Mouse (Mus musculus) urinary bladder, adult 18-20 months (tissue): ENCODE data around the gene Csrp2.

ENCODE experiments used
- DNase-seq, 2 experiments: peaks; one replicate each; pipeline ENCODE4 v3.0.0; 2022; ENCODE audit warnings: low spot score in 2 of 2, mixed read lengths in 2 of 2

Csrp2 gene

GRCm38 (mm10) chr10:110931161-110931912, 11.7 kb downstream of the Csrp2 start:
- no peak for DNase-seq

- DNase-seq = peak in 1 of 2 experiments; percentile 25
Measured at GRCm38 (mm10) chr10:110931913-110932560, 12.4 kb downstream of the Csrp2 start.

- no peak for DNase-seq
Measured at GRCm38 (mm10) chr10:110933584-110933983, 14.0 kb downstream of the Csrp2 start.

GRCm38 (mm10) chr10:110935081-110935480, 15.5 kb downstream of the Csrp2 start:
- DNase-seq = no peak

GRCm38 (mm10) chr10:110935669-110936068, 16.1 kb downstream of the Csrp2 start:
- no peak for DNase-seq

GRCm38 (mm10) chr10:110938361-110938760, 18.8 kb downstream of the Csrp2 start:
- DNase-seq = no peak

- no peak for DNase-seq
Measured at GRCm38 (mm10) chr10:110938841-110939549, 19.4 kb downstream of the Csrp2 start.

- no peak for DNase-seq
Measured at GRCm38 (mm10) chr10:110939717-110940116, 20.1 kb downstream of the Csrp2 start.

GRCm38 (mm10) chr10:110940740-110941398, 21.3 kb downstream of the Csrp2 start:
- no peak for DNase-seq

GRCm38 (mm10) chr10:110941968-110942367, 22.4 kb downstream of the Csrp2 start:
- no peak for DNase-seq

- DNase-seq = no peak
Measured at GRCm38 (mm10) chr10:110942806-110943205, 23.2 kb downstream of the Csrp2 start.

- DNase-seq = no peak
Measured at GRCm38 (mm10) chr10:110944175-110944574, 24.6 kb downstream of the Csrp2 start.

GRCm38 (mm10) chr10:110945966-110946365, 26.4 kb downstream of the Csrp2 start:
- no peak for DNase-seq

GRCm38 (mm10) chr10:110947574-110947973, 28.0 kb downstream of the Csrp2 start:
- no peak for DNase-seq

- no peak for DNase-seq
Measured at GRCm38 (mm10) chr10:110951112-110951511, 31.5 kb downstream of the Csrp2 start.

- DNase-seq = no peak
Measured at GRCm38 (mm10) chr10:110951748-110952147, 32.2 kb downstream of the Csrp2 start.

GRCm38 (mm10) chr10:110952271-110952670, 32.7 kb downstream of the Csrp2 start:
- DNase-seq = no peak

- DNase-seq = peak in 1 of 2 experiments; percentile 75
Measured at GRCm38 (mm10) chr10:110952937-110953451, 33.4 kb downstream of the Csrp2 start.

GRCm38 (mm10) chr10:110958879-110959278, 39.3 kb downstream of the Csrp2 start:
- no peak for DNase-seq

GRCm38 (mm10) chr10:110959781-110960180, 40.2 kb downstream of the Csrp2 start:
- no peak for DNase-seq

GRCm38 (mm10) chr10:110960841-110961240, 41.3 kb downstream of the Csrp2 start:
- DNase-seq = no peak

GRCm38 (mm10) chr10:110962172-110962571, 42.6 kb downstream of the Csrp2 start:
- DNase-seq = no peak
